In the genomic region with DNA sequence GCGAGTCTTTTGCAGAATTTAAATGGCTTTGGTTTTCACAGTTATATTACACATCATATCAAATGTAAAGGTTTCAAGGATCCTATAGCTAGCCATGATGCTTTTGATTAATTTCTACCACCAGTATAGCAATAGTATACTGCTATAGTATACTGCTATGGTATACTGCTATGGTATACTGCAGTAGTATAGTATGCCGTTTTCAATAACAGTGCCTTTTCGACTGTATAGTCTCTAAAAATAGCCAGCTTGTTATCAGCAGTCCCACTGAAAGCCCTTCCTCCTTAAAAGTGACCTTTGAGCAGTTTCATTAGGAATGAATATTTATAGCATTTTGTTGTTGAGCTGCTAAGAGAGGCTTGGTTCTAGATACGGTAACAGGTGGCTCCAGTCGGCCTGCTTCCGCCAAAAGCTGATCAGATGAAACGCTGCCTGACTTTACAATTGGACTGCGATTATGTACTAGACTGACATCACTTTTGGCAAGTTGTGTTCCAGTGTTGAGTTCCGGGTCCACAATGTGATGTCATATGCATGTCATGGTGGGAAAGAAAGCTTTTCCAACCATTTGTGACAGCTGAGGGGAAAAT, we compare ENCODE assay signal across 20 mouse cellular contexts. TPM values are rescaled to one million over a fixed set of nuclear protein-coding genes. Genes with fewer than 3 reads are reported as not detected.
DNase-seq lines count a peak whose midpoint lies in the region; ATAC-seq and TF ChIP-seq lines count a peak whose summit lies in the region.
"Had no signal": no experiment of that assay in that cellular context is flagged by ENCODE, and none has a peak within 500 bp of the region (broad histone marks: within the 10 kb centered on the region; RNA-seq: fewer than 3 reads in every experiment).

No protein-coding gene starts in this region.

- peak overlapping the region; percentile 82 for H3K27ac ChIP-seq in heart, embryonic 13.5 days (replicated peaks)
- no peak overlapping the region for H3K27ac ChIP-seq in intestine, postnatal 0 days (ENCODE audit: low read depth, low read length)
- H3K27ac ChIP-seq: embryonic facial prominence, embryonic 13.5 days; forebrain, embryonic 12.5 days; hindbrain, embryonic 15.5 days; kidney, embryonic 15.5 days had no signal

- 29% methylated on average over 9 of the region's 9 CpGs for WGBS in heart, embryonic 13.5 days
- 68% methylated on average over 9 of the region's 9 CpGs for WGBS in intestine, postnatal 0 days

- no peaks in the 10 kb centered on the region for H3K27me3 ChIP-seq in heart, embryonic 13.5 days (replicated peaks)
- H3K27me3 ChIP-seq in intestine, postnatal 0 days (replicated peaks; ENCODE audit: control insufficient read depth, insufficient read depth, low read length), result no peaks in the 10 kb centered on the region
- H3K27me3 ChIP-seq: embryonic facial prominence, embryonic 13.5 days; forebrain, embryonic 12.5 days; hindbrain, embryonic 15.5 days; kidney, embryonic 15.5 days had no signal

- H3K36me3 ChIP-seq in heart, embryonic 13.5 days, result peaks cover 4% of the 10 kb centered on the region; the same call in 1 of the 2 replicates
- no peaks in the 10 kb centered on the region for H3K36me3 ChIP-seq in intestine, postnatal 0 days (ENCODE audit: control insufficient read depth, insufficient read depth)
- H3K36me3 ChIP-seq: embryonic facial prominence, embryonic 13.5 days; forebrain, embryonic 12.5 days; hindbrain, embryonic 15.5 days; kidney, embryonic 15.5 days had no signal

- peak overlapping the region; percentile 50 for H3K4me2 ChIP-seq in heart, embryonic 13.5 days
- H3K4me2 ChIP-seq in intestine, postnatal 0 days (replicated peaks; ENCODE audit: low read depth), result no peak overlapping the region
- H3K4me2 ChIP-seq: embryonic facial prominence, embryonic 13.5 days; forebrain, embryonic 12.5 days; hindbrain, embryonic 15.5 days; kidney, embryonic 15.5 days had no signal

- H3K9ac ChIP-seq in heart, embryonic 13.5 days, result no peak overlapping the region
- H3K9ac ChIP-seq in intestine, postnatal 0 days (ENCODE audit: low read depth, low read length), result no peak overlapping the region
- H3K9ac ChIP-seq: embryonic facial prominence, embryonic 13.5 days; forebrain, embryonic 12.5 days; hindbrain, embryonic 15.5 days; kidney, embryonic 15.5 days had no signal

- no peaks in the 10 kb centered on the region for H3K9me3 ChIP-seq in heart, embryonic 13.5 days
- H3K9me3 ChIP-seq in intestine, postnatal 0 days (ENCODE audit: control insufficient read depth), result no peaks in the 10 kb centered on the region
- H3K9me3 ChIP-seq: forebrain, embryonic 12.5 days; hindbrain, embryonic 15.5 days; kidney, embryonic 15.5 days had no signal

- intact Hi-C loops in heart, postnatal 36 days (cut with DNase I), result no loop called here
- intact Hi-C loops in heart, postnatal 25 days (cut with DNase I), result no loop called here
- intact Hi-C loops in heart, postnatal 10 days (cut with DNase I), result no loop called here

- peak; percentile 88 for DNase-seq in heart, adult 11 months
- no peak for DNase-seq in heart, postnatal 36 days
- DNase-seq in heart, postnatal 25 days (ENCODE audit: low spot score), result no peak
- peak; percentile 50 to 57 for DNase-seq in heart, postnatal 10 days
- DNase-seq in right cerebral cortex, postnatal 36 days (ENCODE audit: low spot score in 2 of 2), result no peak
- no peak for DNase-seq in thymus, postnatal 0 days (ENCODE audit: low spot score)
- DNase-seq: adrenal gland, postnatal 14 days; cerebellum, adult 11-12 months; cerebellum, adult 9-11 months; cerebellum, postnatal 36 days; gastrocnemius, postnatal 25 days; kidney, adult 2 months had no signal

- peaks cover 55% of the 10 kb centered on the region for H3K4me1 ChIP-seq in heart, embryonic 13.5 days
- no peaks in the 10 kb centered on the region for H3K4me1 ChIP-seq in intestine, postnatal 0 days (replicated peaks; ENCODE audit: control insufficient read depth, insufficient read depth, low read length)
- H3K4me1 ChIP-seq: forebrain, embryonic 12.5 days; hindbrain, embryonic 15.5 days; kidney, embryonic 15.5 days had no signal

- no peak for TF ChIP-seq CTCF in intestine, postnatal 0 days (IDR thresholded peaks at IDR 0.05; ENCODE audit: low read depth)

- ATAC-seq in heart, embryonic 13.5 days (ENCODE audit: extremely low read depth, insufficient number of reproducible peaks, low FRiP score, low TSS enrichment), result no peak
- peak; percentile 31; the same call in 1 of the 2 replicates for ATAC-seq in intestine, postnatal 0 days
- ATAC-seq: forebrain, embryonic 16.5 days had no signal

- H3K4me3 ChIP-seq in heart, embryonic 13.5 days, result no peak overlapping the region
- H3K4me3 ChIP-seq in intestine, postnatal 0 days (ENCODE audit: low read depth, low read length), result no peak overlapping the region
- H3K4me3 ChIP-seq: embryonic facial prominence, embryonic 13.5 days; forebrain, embryonic 12.5 days; hindbrain, embryonic 15.5 days; kidney, embryonic 15.5 days had no signal

RNA-seq across cellular contexts. Expression of a gene that starts 19.9 kb away (rescaled TPM):
- 10 to 100 TPM; 56.0 to 58.2 TPM for total RNA-seq in heart, postnatal 36 days (2021)
- polyA plus RNA-seq in heart, embryonic 13.5 days (2015; fragmentation: Nextera tagmentation; extraction: Ambion mirVana), result 13.4 and 16.3 TPM in 2 replicates
- total RNA-seq in heart, postnatal 25 days (2021), result 10 to 100 TPM; 57.1 to 57.9 TPM
- total RNA-seq in heart, postnatal 10 days (2021), result 10 to 100 TPM; 64.3 to 67.9 TPM
- polyA plus RNA-seq in intestine, postnatal 0 days (2015; fragmentation: Nextera tagmentation; extraction: Ambion mirVana), result 3.1 TPM in 2 replicates
- polyA plus RNA-seq in thymus, postnatal 0 days (2015; fragmentation: Nextera tagmentation; extraction: Ambion mirVana), result 0.51 and 0.69 TPM in 2 replicates
- total RNA-seq: granulocyte monocyte progenitor cell, adult 5-6 weeks had no signal

Comparison
In these comparisons a context has a peak if more than half of its experiments do, and no peak if none do; other contexts are left out.
1. DNase-seq: peak in heart, adult 11 months (single experiment) and heart, postnatal 10 days (2 of 2); none in heart, postnatal 36 days (0 of 2), heart, postnatal 25 days (single experiment), right cerebral cortex, postnatal 36 days (0 of 2) and thymus, postnatal 0 days (single experiment).